ENCODE assay signal across 8 mouse cellular contexts in genomic region chr7:84150361-84151000, GRCm38 (mm10). TPM values are rescaled to one million over a fixed set of nuclear protein-coding genes. Genes with fewer than 3 reads are reported as not detected.
DNase-seq lines count a peak whose midpoint lies in the region; ATAC-seq and TF ChIP-seq lines count a peak whose summit lies in the region.

No protein-coding gene starts in this region.

- peak overlapping the region; percentile 98 for H3K4me3 ChIP-seq in heart, embryonic 10.5 days
- peak overlapping the region; percentile 92 for H3K4me3 ChIP-seq in G1E (ENCODE audit: low read depth, low read length)
- peak overlapping the region; percentile 92 for H3K4me3 ChIP-seq in hindbrain, embryonic 12.5 days

- H3K27me3 ChIP-seq in heart, embryonic 10.5 days (ENCODE audit: insufficient read depth, poor library complexity, severe bottlenecking): no peaks in the 10 kb centered on the region
- H3K27me3 ChIP-seq in G1E (ENCODE audit: insufficient read depth, low read length): peaks cover 5% of the 10 kb centered on the region
- no peaks in the 10 kb centered on the region for H3K27me3 ChIP-seq in hindbrain, embryonic 12.5 days

- 0 out of 2 replicates have a peak, but pooled peaks have one; percentile 3 for ATAC-seq in G1E (ENCODE audit: extremely low read depth, insufficient number of reproducible peaks, low FRiP score, poor library complexity, severe bottlenecking)
- no peak for ATAC-seq in hindbrain, embryonic 12.5 days (ENCODE audit: low FRiP score)
- peak; percentile 43 for ATAC-seq in megakaryocyte progenitor cell, adult 5-6 weeks (replicated peaks; ENCODE audit: poor library complexity)

- DNase-seq in heart, embryonic 10.5 days (ENCODE audit: low spot score): no peak
- DNase-seq in heart, postnatal 10 days: no peak
- DNase-seq in G1E (ENCODE audit: low spot score): peak; percentile 11
- no peak for DNase-seq in retina, embryonic 14.5 days (ENCODE audit: low spot score)
- no peak for DNase-seq in layer of hippocampus, postnatal 10 days (ENCODE audit: low spot score in 2 of 2)
- no peak for DNase-seq in spleen, postnatal 10 days (ENCODE audit: low spot score in 2 of 2)

- no peak for TF ChIP-seq CTCF in G1E (IDR thresholded peaks at IDR 0.05; ENCODE audit: low read depth, low read length)

- H3K36me3 ChIP-seq in heart, embryonic 10.5 days: peaks cover 8% of the 10 kb centered on the region; the same call in 1 of the 2 replicates
- peaks cover 30% of the 10 kb centered on the region for H3K36me3 ChIP-seq in G1E (replicated peaks)
- 0 out of 2 replicates have a peak, but pooled peaks cover 4% of the 10 kb centered on the region for H3K36me3 ChIP-seq in hindbrain, embryonic 12.5 days

- H3K9ac ChIP-seq in hindbrain, embryonic 12.5 days: peak overlapping the region; percentile 94

- peaks cover 51% of the 10 kb centered on the region for H3K4me1 ChIP-seq in heart, embryonic 10.5 days
- H3K4me1 ChIP-seq in G1E (ENCODE audit: insufficient read depth, low read depth, low read length): peaks cover 46% of the 10 kb centered on the region
- peaks cover 51% of the 10 kb centered on the region for H3K4me1 ChIP-seq in hindbrain, embryonic 12.5 days

- intact Hi-C loops in heart, postnatal 10 days (cut with DNase I): loop anchor here (2.0 to 10.0 kb wide), 2 partner anchors 62 to 256 kb away; no protein-coding TSS in a partner anchor

- no peaks in the 10 kb centered on the region for H3K9me3 ChIP-seq in heart, embryonic 10.5 days
- no peaks in the 10 kb centered on the region for H3K9me3 ChIP-seq in G1E (replicated peaks)
- H3K9me3 ChIP-seq in hindbrain, embryonic 12.5 days (replicated peaks): no peaks in the 10 kb centered on the region

- H3K4me2 ChIP-seq in hindbrain, embryonic 12.5 days (replicated peaks): peak overlapping the region; percentile 98

- peak overlapping the region; percentile 99 for H3K27ac ChIP-seq in heart, embryonic 10.5 days
- no peak overlapping the region for H3K27ac ChIP-seq in hindbrain, embryonic 12.5 days

- 10% methylated on average over 13 of the region's 13 CpGs for WGBS in heart, embryonic 10.5 days
- 14% methylated on average over 13 of the region's 13 CpGs for WGBS in hindbrain, embryonic 12.5 days

RNA-seq across cellular contexts. Expression of gene Abhd17c, which starts 1.2 kb away (rescaled TPM):
- polyA plus RNA-seq in heart, embryonic 10.5 days (2016; fragmentation: Nextera tagmentation; extraction: Ambion mirVana): 27.7 and 39.4 TPM in 2 replicates
- 10 to 100 TPM; 39.3 to 46.7 TPM for total RNA-seq in heart, postnatal 10 days (2021)
- total RNA-seq in G1E (2014; fragmentation: Nextera tagmentation) (22.8 and 30.6 TPM in 2 replicates), G1E (2017) (12.7 and 13.5 TPM in 2 replicates)
- 26.3 and 28.1 TPM in 2 replicates for polyA plus RNA-seq in G1E (2012)
- polyA plus RNA-seq in hindbrain, embryonic 12.5 days (2016; fragmentation: Nextera tagmentation; extraction: Ambion mirVana): 78.8 and 86.2 TPM in 2 replicates
- 46.1 and 47.4 TPM in 2 replicates for total RNA-seq in megakaryocyte progenitor cell, adult 5-6 weeks (2015)
- total RNA-seq in megakaryocyte progenitor cell, adult 5-6 weeks (2017): 22.8 and 26.8 TPM in 2 replicates
- total RNA-seq in layer of hippocampus, postnatal 10 days (2021): 10 to 100 TPM; 76.7 to 78.2 TPM
